Mouse (Mus musculus): ENCODE results near the gene Pi4ka. TPM values are rescaled to one million over a fixed set of nuclear protein-coding genes. Genes with fewer than 3 reads are reported as not detected.

Gene Pi4ka
- total and polyA plus RNA-seq, 3 experiments, result 49.0 to 57.1 (median 56.4) TPM

DNA sequence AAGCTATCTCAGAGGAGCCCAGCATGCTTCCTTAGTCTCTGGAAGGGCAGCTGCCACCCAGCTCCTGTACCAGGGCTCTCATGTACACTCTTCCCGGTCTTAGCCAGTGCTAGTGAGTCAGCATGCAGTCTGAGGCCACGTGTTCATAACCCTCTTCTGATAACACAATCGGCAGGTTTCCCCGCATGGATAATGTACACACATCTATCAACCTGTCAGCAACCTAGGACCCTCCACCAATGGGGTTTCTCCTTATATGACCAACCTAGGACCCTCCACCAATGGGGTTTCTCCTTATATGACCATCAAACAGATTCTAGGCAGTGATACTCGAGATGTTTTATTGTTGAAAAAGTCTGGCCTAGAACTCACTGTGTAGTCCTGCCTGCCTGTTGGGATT is 138.2 kb downstream of the Pi4ka start:
- Histone ChIP-seq H3K27ac (no peak overlapping the region), H3K27me3 (ENCODE audit: control insufficient read depth, insufficient read depth, low read length) (no peaks in the 10 kb centered on the region), H3K36me3 (ENCODE audit: control insufficient read depth, insufficient read depth, low read length) (no peaks in the 10 kb centered on the region), H3K9ac (ENCODE audit: low read depth, low read length) (no peak overlapping the region), H3K4me1 (ENCODE audit: control insufficient read depth, insufficient read depth, low read length) (no peaks in the 10 kb centered on the region), H3K79me2 (replicated peaks; ENCODE audit: control insufficient read depth, insufficient read depth, low read length) (no peaks in the 10 kb centered on the region), H3K4me3 (no peak overlapping the region)
- intact Hi-C loops (cut with DNase I), result no loop called here
- TF ChIP-seq POLR2A (IDR thresholded peaks at IDR 0.05; ENCODE audit: insufficient read depth, low read depth, low read length) (no peak), EP300 (IDR thresholded peaks at IDR 0.05; ENCODE audit: insufficient read depth, low read depth, low read length) (no peak), CTCF (IDR thresholded peaks at IDR 0.05) (no peak)
- WGBS, result 48% methylated on average over 5 of the region's 5 CpGs
- no peak for DNase-seq

DNA sequence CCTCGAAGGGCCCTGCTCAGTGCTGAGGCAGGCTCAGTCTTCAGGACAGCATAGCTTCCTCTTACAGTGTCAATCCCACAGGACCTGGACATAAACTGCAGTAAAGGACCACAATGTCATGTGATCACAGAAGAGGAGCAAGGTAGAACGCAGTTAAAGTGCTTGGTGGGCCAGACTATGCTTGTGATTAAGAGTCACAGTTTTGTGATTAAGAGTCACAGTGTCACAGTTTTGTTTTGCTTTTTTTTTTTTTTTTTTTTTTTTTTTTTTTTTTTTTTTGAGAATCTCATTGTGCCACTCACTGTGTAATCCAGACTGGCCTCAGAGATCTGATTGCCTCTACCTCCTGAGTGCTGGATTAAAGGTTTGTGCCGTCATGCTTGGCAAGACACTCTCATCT is 140.0 kb downstream of the Pi4ka start:
- no peak overlapping the region for H3K4me3 ChIP-seq
- H3K4me1 ChIP-seq (ENCODE audit: control insufficient read depth, insufficient read depth, low read length), result no peaks in the 10 kb centered on the region
- H3K79me2 ChIP-seq (replicated peaks; ENCODE audit: control insufficient read depth, insufficient read depth, low read length), result no peaks in the 10 kb centered on the region
- H3K27me3 ChIP-seq (ENCODE audit: control insufficient read depth, insufficient read depth, low read length), result no peaks in the 10 kb centered on the region
- H3K36me3 ChIP-seq (ENCODE audit: control insufficient read depth, insufficient read depth, low read length), result no peaks in the 10 kb centered on the region
- TF ChIP-seq CTCF (IDR thresholded peaks at IDR 0.05), result no peak
- DNase-seq, result no peak
- H3K9ac ChIP-seq (ENCODE audit: low read depth, low read length), result no peak overlapping the region
- intact Hi-C loops (cut with DNase I), result no loop called here
- 83% methylated on average over 3 of the region's 3 CpGs for WGBS
- no peak overlapping the region for H3K27ac ChIP-seq

DNA sequence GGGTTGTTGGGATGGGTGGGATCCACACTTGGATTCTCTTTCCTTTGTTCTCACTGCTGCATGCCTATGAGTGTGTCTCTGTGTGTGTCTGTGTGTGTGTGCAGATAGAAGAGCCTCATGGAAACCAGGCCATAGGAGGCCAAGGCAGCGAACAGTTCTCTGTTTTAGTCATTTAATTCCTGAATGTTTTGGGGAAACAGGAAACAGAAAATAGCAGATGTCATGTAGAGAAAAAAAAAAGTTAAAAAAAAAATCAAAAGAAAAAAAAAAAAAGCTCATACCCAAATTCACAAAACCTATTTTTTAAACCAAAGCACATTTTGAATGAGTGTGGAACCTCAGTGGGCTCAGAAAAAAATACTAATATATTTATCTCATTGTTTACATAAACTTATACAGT is 144.8 kb downstream of the Pi4ka start:
- intact Hi-C loops (cut with DNase I), result no loop called here
- DNase-seq, result no peak
- H3K27ac ChIP-seq, result no peak overlapping the region
- no peak overlapping the region for H3K9ac ChIP-seq (ENCODE audit: low read depth, low read length)
- no peaks in the 10 kb centered on the region for H3K36me3 ChIP-seq (ENCODE audit: control insufficient read depth, insufficient read depth, low read length)
- H3K79me2 ChIP-seq (replicated peaks; ENCODE audit: control insufficient read depth, insufficient read depth, low read length), result no peaks in the 10 kb centered on the region
- no peak overlapping the region for H3K4me3 ChIP-seq
- no peaks in the 10 kb centered on the region for H3K27me3 ChIP-seq (ENCODE audit: control insufficient read depth, insufficient read depth, low read length)
- 56% methylated on average over 1 of the region's 1 CpGs for WGBS
- H3K4me1 ChIP-seq (ENCODE audit: control insufficient read depth, insufficient read depth, low read length), result peaks cover 2% of the 10 kb centered on the region
- TF ChIP-seq EP300 (IDR thresholded peaks at IDR 0.05; ENCODE audit: insufficient read depth, low read depth, low read length), result no peak
- TF ChIP-seq CTCF (IDR thresholded peaks at IDR 0.05), result no peak
- TF ChIP-seq POLR2A (IDR thresholded peaks at IDR 0.05; ENCODE audit: insufficient read depth, low read depth, low read length), result no peak

DNA sequence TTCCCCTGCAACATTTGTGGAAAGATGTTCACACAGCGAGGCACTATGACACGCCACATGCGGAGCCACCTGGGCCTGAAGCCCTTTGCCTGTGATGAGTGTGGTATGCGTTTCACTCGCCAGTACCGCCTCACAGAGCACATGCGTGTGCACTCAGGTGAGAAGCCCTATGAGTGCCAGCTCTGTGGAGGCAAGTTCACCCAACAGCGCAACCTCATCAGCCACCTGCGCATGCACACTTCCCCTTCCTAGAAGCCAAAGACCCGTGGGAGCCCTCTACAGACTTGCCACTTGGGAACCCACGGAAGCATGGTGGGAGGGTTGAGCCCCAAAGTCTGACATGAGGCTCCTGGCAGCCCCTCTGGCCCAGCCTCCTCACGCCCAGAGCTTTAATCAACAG is 147.2 kb downstream of the Pi4ka start:
- 92% methylated on average over 12 of the region's 12 CpGs for WGBS
- Histone ChIP-seq H3K4me3 (no peak overlapping the region), H3K27me3 (ENCODE audit: control insufficient read depth, insufficient read depth, low read length) (no peaks in the 10 kb centered on the region), H3K27ac (no peak overlapping the region), H3K79me2 (replicated peaks; ENCODE audit: control insufficient read depth, insufficient read depth, low read length) (no peaks in the 10 kb centered on the region), H3K4me1 (ENCODE audit: control insufficient read depth, insufficient read depth, low read length) (peaks cover 2% of the 10 kb centered on the region), H3K9ac (ENCODE audit: low read depth, low read length) (no peak overlapping the region), H3K36me3 (ENCODE audit: control insufficient read depth, insufficient read depth, low read length) (no peaks in the 10 kb centered on the region)
- DNase-seq, result no peak
- TF ChIP-seq CTCF (IDR thresholded peaks at IDR 0.05), result no peak
- no peak for TF ChIP-seq POLR2A (IDR thresholded peaks at IDR 0.05; ENCODE audit: insufficient read depth, low read depth, low read length)
- TF ChIP-seq EP300 (IDR thresholded peaks at IDR 0.05; ENCODE audit: insufficient read depth, low read depth, low read length), result no peak
- intact Hi-C loops (cut with DNase I), result no loop called here

DNA sequence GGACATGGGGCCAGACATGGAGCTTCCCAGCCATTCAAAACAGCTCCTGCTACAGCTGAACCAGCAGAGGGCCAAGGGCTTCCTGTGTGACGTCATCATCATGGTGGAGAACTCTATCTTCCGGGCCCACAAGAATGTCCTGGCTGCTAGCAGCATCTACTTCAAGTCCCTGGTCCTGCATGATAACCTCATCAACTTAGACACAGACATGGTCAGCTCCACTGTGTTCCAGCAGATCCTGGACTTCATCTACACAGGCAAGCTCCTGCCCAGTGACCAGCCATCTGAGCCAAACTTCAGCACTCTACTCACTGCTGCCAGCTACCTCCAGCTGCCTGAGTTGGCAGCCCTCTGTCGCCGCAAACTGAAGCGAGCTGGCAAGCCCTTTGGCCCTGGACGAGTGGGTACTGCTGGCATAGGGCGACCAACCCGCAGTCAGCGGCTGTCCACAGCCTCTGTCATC is 148.7 kb downstream of the Pi4ka start:
- TF ChIP-seq POLR2A (IDR thresholded peaks at IDR 0.05; ENCODE audit: insufficient read depth, low read depth, low read length), result no peak
- peak; percentile 55 for TF ChIP-seq CTCF (IDR thresholded peaks at IDR 0.05)
- peak; percentile 79 for TF ChIP-seq EP300 (IDR thresholded peaks at IDR 0.05; ENCODE audit: insufficient read depth, low read depth, low read length)
- WGBS, result 61% methylated on average over 9 of the region's 9 CpGs
- Histone ChIP-seq H3K9ac (ENCODE audit: low read depth, low read length) (no peak overlapping the region), H3K27me3 (ENCODE audit: control insufficient read depth, insufficient read depth, low read length) (no peaks in the 10 kb centered on the region), H3K27ac (no peak overlapping the region; the same call in 1 of the 2 replicates), H3K79me2 (replicated peaks; ENCODE audit: control insufficient read depth, insufficient read depth, low read length) (no peaks in the 10 kb centered on the region), H3K4me1 (ENCODE audit: control insufficient read depth, insufficient read depth, low read length) (peaks cover 3% of the 10 kb centered on the region), H3K36me3 (ENCODE audit: control insufficient read depth, insufficient read depth, low read length) (no peaks in the 10 kb centered on the region), H3K4me3 (no peak overlapping the region)
- peak; percentile 55 to 82 for DNase-seq
- intact Hi-C loops (cut with DNase I), result no loop called here

DNA sequence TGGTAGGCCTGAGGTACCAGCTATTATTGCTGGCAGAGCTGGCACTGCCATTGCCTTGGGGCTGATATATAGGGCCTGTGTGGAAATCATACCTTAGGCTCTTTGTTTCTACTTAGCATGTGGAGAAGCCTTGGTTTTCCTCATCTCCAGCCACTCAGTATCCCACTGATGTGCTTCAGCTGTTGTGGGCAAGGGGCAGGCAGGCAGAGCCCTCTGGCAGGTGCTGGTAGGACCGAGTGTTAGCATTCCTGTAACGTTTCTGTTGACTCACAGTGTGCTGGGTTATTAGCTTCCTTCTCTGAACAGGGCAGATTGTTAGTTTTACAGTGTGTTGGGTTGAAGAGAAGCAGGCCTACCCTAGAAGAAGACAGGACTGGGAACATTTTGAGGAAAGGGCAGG is 150.8 kb downstream of the Pi4ka start:
- intact Hi-C loops (cut with DNase I), result loop anchor here (2.0 kb wide), 1 partner anchor 14 kb away; no protein-coding TSS in a partner anchor
- 0 out of 2 replicates have a peak, but pooled peaks cover 1% of the 10 kb centered on the region for H3K79me2 ChIP-seq (replicated peaks; ENCODE audit: control insufficient read depth, insufficient read depth, low read length)
- no peak for TF ChIP-seq EP300 (IDR thresholded peaks at IDR 0.05; ENCODE audit: insufficient read depth, low read depth, low read length)
- TF ChIP-seq CTCF (IDR thresholded peaks at IDR 0.05), result no peak
- no peak for TF ChIP-seq POLR2A (IDR thresholded peaks at IDR 0.05; ENCODE audit: insufficient read depth, low read depth, low read length)
- DNase-seq, result no peak
- no peaks in the 10 kb centered on the region for H3K27me3 ChIP-seq (ENCODE audit: control insufficient read depth, insufficient read depth, low read length)
- H3K4me1 ChIP-seq (ENCODE audit: control insufficient read depth, insufficient read depth, low read length), result peaks cover 3% of the 10 kb centered on the region
- H3K4me3 ChIP-seq, result no peak overlapping the region
- WGBS, result 83% methylated on average over 2 of the region's 2 CpGs
- H3K36me3 ChIP-seq (ENCODE audit: control insufficient read depth, insufficient read depth, low read length), result no peaks in the 10 kb centered on the region
- no peak overlapping the region for H3K27ac ChIP-seq
- H3K9ac ChIP-seq (ENCODE audit: low read depth, low read length), result no peak overlapping the region

Data from heart, adult 2 months (tissue).